36 mouse cellular contexts compared by ENCODE assay signal in genomic region chr17:64820841-64821593, GRCm38 (mm10). TPM values are rescaled to one million over a fixed set of nuclear protein-coding genes. Genes with fewer than 3 reads are reported as not detected.
DNase-seq lines count a peak whose midpoint lies in the region; ATAC-seq lines count a peak whose summit lies in the region.
"Had no signal": no experiment of that assay in that cellular context is flagged by ENCODE, and none has a peak within 500 bp of the region (broad histone marks: within the 10 kb centered on the region; RNA-seq: fewer than 3 reads in every experiment).

No protein-coding gene starts in this region.

- no peak for DNase-seq in liver, embryonic 11.5 days (ENCODE audit: low spot score)
- DNase-seq in 416B (ENCODE audit: low read depth), result peak; percentile 66
- no peak for DNase-seq in gastrocnemius, postnatal 4 days (ENCODE audit: low spot score in 2 of 2)
- DNase-seq in cerebellum, adult 11 months, result no peak
- DNase-seq: adrenal gland, postnatal 14 days; cerebellum, adult 2 months; cerebellum, postnatal 14 days; gastrocnemius, postnatal 25 days; heart, postnatal 36 days; kidney, adult 9 months; kidney, postnatal 14 days; layer of hippocampus, adult 9-11 months; lung, adult 2 months; midbrain, embryonic 14.5 days; right cerebral cortex, postnatal 25 days; thymus, adult 18-20 months; thymus, postnatal 25 days had no signal

- no peak overlapping the region for H3K9ac ChIP-seq in liver, embryonic 15.5 days
- H3K9ac ChIP-seq in liver, embryonic 11.5 days (ENCODE audit: low read depth, low read length), result no peak overlapping the region
- H3K9ac ChIP-seq: embryonic facial prominence, embryonic 15.5 days; forebrain, embryonic 15.5 days; heart, embryonic 15.5 days; hindbrain, embryonic 13.5 days; limb, embryonic 15.5 days; neural tube, embryonic 15.5 days had no signal

- H3K36me3 ChIP-seq in liver, embryonic 15.5 days (replicated peaks), result no peaks in the 10 kb centered on the region
- H3K36me3 ChIP-seq in liver, embryonic 11.5 days (ENCODE audit: control insufficient read depth, insufficient read depth, low read length), result no peaks in the 10 kb centered on the region
- H3K36me3 ChIP-seq: embryonic facial prominence, embryonic 10.5 days; embryonic facial prominence, embryonic 15.5 days; forebrain, embryonic 15.5 days; heart, embryonic 10.5 days; heart, embryonic 15.5 days; hindbrain, embryonic 13.5 days; limb, embryonic 10.5 days; limb, embryonic 15.5 days; neural tube, embryonic 15.5 days had no signal

- H3K9me3 ChIP-seq in liver, embryonic 15.5 days (replicated peaks), result no peaks in the 10 kb centered on the region
- H3K9me3 ChIP-seq in liver, embryonic 11.5 days (ENCODE audit: control insufficient read depth, low read length), result no peaks in the 10 kb centered on the region
- H3K9me3 ChIP-seq: embryonic facial prominence, embryonic 10.5 days; embryonic facial prominence, embryonic 15.5 days; forebrain, embryonic 15.5 days; heart, embryonic 10.5 days; heart, embryonic 15.5 days; hindbrain, embryonic 13.5 days; limb, embryonic 10.5 days; limb, embryonic 15.5 days; neural tube, embryonic 15.5 days had no signal

- no peak overlapping the region for H3K4me3 ChIP-seq in liver, embryonic 15.5 days (replicated peaks)
- H3K4me3 ChIP-seq in liver, embryonic 11.5 days (ENCODE audit: low read depth, low read length), result no peak overlapping the region
- H3K4me3 ChIP-seq: embryonic facial prominence, embryonic 10.5 days; embryonic facial prominence, embryonic 15.5 days; forebrain, embryonic 15.5 days; heart, embryonic 10.5 days; heart, embryonic 15.5 days; hindbrain, embryonic 13.5 days; limb, embryonic 10.5 days; limb, embryonic 15.5 days; neural tube, embryonic 15.5 days had no signal

- H3K27me3 ChIP-seq in liver, embryonic 15.5 days, result no peaks in the 10 kb centered on the region
- H3K27me3 ChIP-seq in liver, embryonic 11.5 days (replicated peaks; ENCODE audit: control insufficient read depth, insufficient read depth, low read length), result no peaks in the 10 kb centered on the region
- H3K27me3 ChIP-seq: embryonic facial prominence, embryonic 15.5 days; forebrain, embryonic 15.5 days; heart, embryonic 15.5 days; hindbrain, embryonic 13.5 days; limb, embryonic 15.5 days; neural tube, embryonic 15.5 days had no signal

- no peaks in the 10 kb centered on the region for H3K4me1 ChIP-seq in liver, embryonic 15.5 days (replicated peaks)
- no peaks in the 10 kb centered on the region for H3K4me1 ChIP-seq in liver, embryonic 11.5 days (replicated peaks; ENCODE audit: control insufficient read depth, insufficient read depth, low read length)
- H3K4me1 ChIP-seq: embryonic facial prominence, embryonic 10.5 days; embryonic facial prominence, embryonic 15.5 days; forebrain, embryonic 15.5 days; heart, embryonic 10.5 days; heart, embryonic 15.5 days; hindbrain, embryonic 13.5 days; limb, embryonic 10.5 days; limb, embryonic 15.5 days; neural tube, embryonic 15.5 days had no signal

- peak; percentile 54 for ATAC-seq in liver, embryonic 15.5 days (ENCODE audit: insufficient read depth)
- ATAC-seq in liver, embryonic 11.5 days (replicated peaks; ENCODE audit: low FRiP score), result no peak
- ATAC-seq in granulocyte monocyte progenitor cell, adult 5-6 weeks (replicated peaks; ENCODE audit: poor library complexity, severe bottlenecking), result peak; percentile 98
- peak; percentile 41 for ATAC-seq in neutrophil, adult 5-6 weeks (ENCODE audit: extremely low read depth, insufficient number of reproducible peaks, low FRiP score, poor library complexity, severe bottlenecking)
- ATAC-seq: CD4-positive, CD25-positive, alpha-beta regulatory T cell, adult 4 months; forebrain, embryonic 15.5 days; intestine, postnatal 0 days had no signal

- H3K27ac ChIP-seq in liver, embryonic 15.5 days (replicated peaks), result no peak overlapping the region
- no peak overlapping the region for H3K27ac ChIP-seq in liver, embryonic 11.5 days (ENCODE audit: low read depth, low read length)
- H3K27ac ChIP-seq: embryonic facial prominence, embryonic 10.5 days; embryonic facial prominence, embryonic 15.5 days; forebrain, embryonic 15.5 days; heart, embryonic 10.5 days; heart, embryonic 15.5 days; hindbrain, embryonic 13.5 days; limb, embryonic 10.5 days; limb, embryonic 15.5 days; neural tube, embryonic 15.5 days; stomach, postnatal 0 days had no signal

- H3K4me2 ChIP-seq in liver, embryonic 15.5 days, result no peak overlapping the region
- H3K4me2 ChIP-seq in liver, embryonic 11.5 days, result no peak overlapping the region
- H3K4me2 ChIP-seq: embryonic facial prominence, embryonic 15.5 days; forebrain, embryonic 15.5 days; heart, embryonic 15.5 days; hindbrain, embryonic 13.5 days; limb, embryonic 15.5 days; neural tube, embryonic 15.5 days had no signal

- WGBS in liver, embryonic 15.5 days (ENCODE audit: insufficient replicate concordance), result 33% methylated on average over 7 of the region's 7 CpGs
- 54% methylated on average over 7 of the region's 7 CpGs for WGBS in liver, embryonic 11.5 days

RNA-seq across cellular contexts. Expression of gene 4930583I09Rik, which starts 14.9 kb away (rescaled TPM):
- polyA plus RNA-seq in liver, embryonic 15.5 days (2015; fragmentation: Nextera tagmentation; extraction: Ambion mirVana), result not detected in 2 replicates
- not detected in 2 replicates for polyA plus RNA-seq in liver, embryonic 11.5 days (2014; fragmentation: Nextera tagmentation; extraction: Ambion mirVana)
- not detected in 2 replicates for total RNA-seq in granulocyte monocyte progenitor cell, adult 5-6 weeks (2014; fragmentation: Nextera tagmentation)
- total RNA-seq in granulocyte monocyte progenitor cell, adult 5-6 weeks (2017), result not detected in 2 replicates
- total RNA-seq in neutrophil, adult 5-6 weeks (2017), result not detected in 2 replicates
- not detected for total RNA-seq in gastrocnemius, postnatal 4 days (2021)
- total RNA-seq: adrenal gland, postnatal 14 days; gastrocnemius, adult 18-20 months; gastrocnemius, postnatal 25 days; heart, postnatal 36 days; left cerebral cortex, postnatal 10 days had no signal
- polyA plus RNA-seq: cerebellum, adult 2 months; embryonic facial prominence, embryonic 10.5 days; embryonic facial prominence, embryonic 15.5 days; forebrain, embryonic 15.5 days; frontal cortex, adult 2 months; heart, embryonic 10.5 days; heart, embryonic 15.5 days; hindbrain, embryonic 13.5 days; intestine, postnatal 0 days; limb, embryonic 10.5 days; limb, embryonic 15.5 days; lung, adult 2 months; midbrain, embryonic 14.5 days; neural tube, embryonic 15.5 days; spleen, adult 2 months; stomach, postnatal 0 days had no signal
